Mouse (Mus musculus) C2C12 (cell line): ENCODE data around the gene Btnl10. TPM values are rescaled to one million over a fixed set of nuclear protein-coding genes. Genes with fewer than 3 reads are reported as not detected.

Source experiments
- H3K27me3 ChIP-seq: one replicate; pipeline ENCODE4 v1.6.1; 2011; ENCODE audit not compliant: control insufficient read depth, insufficient read depth, insufficient read length
- H3K36me3 ChIP-seq: one replicate; pipeline ENCODE4 v1.6.1; 2011; ENCODE audit not compliant: control insufficient read depth, insufficient read depth
- H3K4me3 ChIP-seq: one replicate; pipeline ENCODE4 v1.5.1; 2011; ENCODE audit warnings: mild to moderate bottlenecking, control low read depth; ENCODE audit not compliant: poor library complexity, insufficient read depth, severe bottlenecking
- H3K79me2 ChIP-seq: one replicate; pipeline ENCODE4 v1.6.1; 2011; ENCODE audit not compliant: control insufficient read depth, insufficient read depth
- H3K79me3 ChIP-seq: one replicate; pipeline ENCODE4 v1.6.1; 2011; ENCODE audit warnings: low read depth, control low read depth
- H3ac ChIP-seq: one replicate; pipeline ENCODE3; 2011; ENCODE audit warnings: low read depth; ENCODE audit not compliant: control insufficient read depth, insufficient read length
- CEBPB ChIP-seq: IDR thresholded peaks from one replicate; pipeline ENCODE4 v1.6.1; 2011; ENCODE audit warnings: low read depth, mild to moderate bottlenecking, control low read depth, moderate library complexity
- CTCF ChIP-seq: IDR thresholded peaks from one replicate; pipeline ENCODE4 v1.5.1; 2011; ENCODE audit not compliant: control insufficient read depth, insufficient read depth, insufficient read length
- FOSL1 ChIP-seq: IDR thresholded peaks from one replicate; pipeline ENCODE4 v1.8.0; 2011; ENCODE audit warnings: mild to moderate bottlenecking, low read length; ENCODE audit not compliant: poor library complexity, insufficient read depth, severe bottlenecking
- MAX ChIP-seq: IDR thresholded peaks from one replicate; pipeline ENCODE4 v1.6.1; 2011; ENCODE audit warnings: mild to moderate bottlenecking, control low read depth
- MYOD1 ChIP-seq: IDR thresholded peaks from one replicate; pipeline ENCODE4 v1.6.1; 2011; ENCODE audit warnings: low read depth; ENCODE audit not compliant: control insufficient read depth, insufficient read length
- MYOG ChIP-seq: IDR thresholded peaks from one replicate; pipeline ENCODE4 v1.6.1; 2011; ENCODE audit not compliant: control insufficient read depth, insufficient read length; ENCODE audit errors: extremely low read depth
- USF1 ChIP-seq: IDR thresholded peaks from one replicate; pipeline ENCODE4 v1.6.1; 2011; ENCODE audit warnings: low read depth, mild to moderate bottlenecking, control low read depth, moderate library complexity
- microRNA-seq: library from miRNA; unstranded; fragments of <30 nt; microRNA quantifications from one replicate; pipeline ENCODE4, GENCODE M21; 2019; ENCODE audit warnings: borderline microRNAs expressed
- polyA plus RNA-seq: library from polyadenylated mRNA; unstranded; fragments of >200 nt; fragmentation: generic; extraction: Trizol; gene quantifications from one replicate; pipeline ENCODE4 v1.2.1, GENCODE M21; 2012; ENCODE audit warnings: missing spikeins

Btnl10 gene
- polyA plus RNA-seq, 1 experiment, result not detected

DNA sequence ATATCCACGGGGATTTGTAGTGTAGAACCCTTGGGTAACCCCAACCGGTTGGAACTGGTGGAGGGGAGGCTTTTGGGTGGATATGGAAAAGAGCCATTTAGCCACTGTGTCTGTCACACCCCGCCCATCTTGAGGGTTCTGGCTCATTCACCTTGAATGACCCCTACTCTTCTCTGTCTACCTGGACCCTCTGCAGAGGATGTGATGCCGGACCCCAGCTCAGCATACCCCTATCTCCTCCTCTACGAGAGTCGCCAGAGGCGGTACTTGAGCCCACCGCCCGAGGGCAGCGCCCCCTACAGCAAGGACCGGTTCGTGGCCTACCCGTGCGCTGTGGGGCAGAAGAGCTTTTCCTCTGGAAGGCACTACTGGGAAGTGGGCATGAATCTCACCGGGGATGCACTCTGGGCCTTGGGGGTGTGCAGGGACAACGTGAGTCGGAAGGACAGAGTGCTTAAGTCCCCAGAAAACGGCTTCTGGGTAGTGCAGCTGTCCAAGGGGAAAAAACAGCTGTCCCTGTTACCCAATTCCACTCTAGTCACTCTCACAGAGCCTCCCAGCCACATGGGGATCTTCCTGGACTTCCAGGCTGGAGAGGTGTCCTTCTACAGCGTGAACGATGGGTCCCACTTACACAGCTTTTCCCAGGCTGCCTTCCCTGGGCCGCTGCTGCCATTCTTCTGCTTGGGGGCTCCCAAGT lies 53.3 kb downstream of the Btnl10 start:
- Histone ChIP-seq H3K4me3 (no peak overlapping the region), H3K79me3 (peaks cover 11% of the 10 kb centered on the region), H3K27me3 (no peaks in the 10 kb centered on the region), H3K36me3 (peaks cover 13% of the 10 kb centered on the region), H3K79me2 (peaks cover 27% of the 10 kb centered on the region), H3ac (no peak overlapping the region)
- TF ChIP-seq CTCF (no peak), MYOG (no peak), USF1 (no peak), MYOD1 (no peak), CEBPB (no peak), MAX (no peak), FOSL1 (no peak)

DNA sequence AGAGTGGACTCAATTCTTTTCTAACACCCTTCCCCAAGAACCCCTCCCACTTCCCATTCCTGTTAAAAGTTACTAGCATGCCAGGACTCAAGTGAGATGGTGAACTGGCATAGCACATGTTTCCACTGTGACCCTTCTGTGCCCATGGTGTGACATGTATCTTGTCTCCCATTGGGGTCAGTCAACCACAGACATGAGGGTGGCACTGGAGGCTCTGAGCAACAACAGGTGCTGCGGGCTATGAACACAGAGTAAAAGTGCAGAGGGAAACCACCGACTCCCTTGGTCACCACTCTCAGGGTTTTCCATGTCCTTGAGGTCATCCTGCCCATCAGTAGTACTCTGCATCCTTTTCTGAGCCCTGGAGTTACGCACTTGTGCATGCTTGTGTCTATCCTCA lies 54.1 kb downstream of the Btnl10 start:
- H3K79me3 ChIP-seq, result peaks cover 15% of the 10 kb centered on the region
- H3K79me2 ChIP-seq, result peaks cover 34% of the 10 kb centered on the region
- no peak overlapping the region for H3ac ChIP-seq
- H3K27me3 ChIP-seq, result no peaks in the 10 kb centered on the region
- peaks cover 13% of the 10 kb centered on the region for H3K36me3 ChIP-seq
- TF ChIP-seq USF1, result no peak
- no peak for TF ChIP-seq CTCF
- no peak for TF ChIP-seq MAX
- no peak for TF ChIP-seq CEBPB
- no peak for TF ChIP-seq MYOD1
- TF ChIP-seq FOSL1, result no peak
- TF ChIP-seq MYOG, result no peak
- no peak overlapping the region for H3K4me3 ChIP-seq

DNA sequence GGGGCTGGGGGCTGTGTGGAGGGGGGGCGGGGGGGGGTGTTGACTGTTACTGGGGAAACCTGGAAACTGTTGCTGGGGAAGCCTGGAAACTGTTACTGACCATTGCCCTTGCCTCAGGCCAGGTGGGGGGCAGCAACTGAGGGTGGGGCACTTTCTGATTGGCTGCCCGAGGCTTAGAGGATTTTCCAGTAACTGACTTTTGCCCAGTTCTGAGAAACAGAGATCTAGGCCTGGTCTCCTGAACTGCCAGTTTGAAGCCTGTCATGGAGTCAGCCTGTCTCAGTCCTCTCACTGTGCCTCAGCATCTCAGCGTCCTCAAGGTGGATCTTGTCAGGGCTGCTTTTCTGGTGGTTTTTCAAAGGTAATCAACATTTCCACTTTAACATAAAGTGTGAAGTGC lies 56.7 kb downstream of the Btnl10 start:
- no peaks in the 10 kb centered on the region for H3K27me3 ChIP-seq
- H3K79me2 ChIP-seq, result peaks cover 61% of the 10 kb centered on the region
- no peak overlapping the region for H3ac ChIP-seq
- TF ChIP-seq CTCF, result no peak
- no peak for TF ChIP-seq USF1
- no peak for TF ChIP-seq MYOG
- no peak for TF ChIP-seq MYOD1
- no peak for TF ChIP-seq CEBPB
- TF ChIP-seq FOSL1, result no peak
- no peak for TF ChIP-seq MAX
- H3K79me3 ChIP-seq, result peaks cover 30% of the 10 kb centered on the region
- no peak overlapping the region for H3K4me3 ChIP-seq
- H3K36me3 ChIP-seq, result peaks cover 5% of the 10 kb centered on the region

Small RNAs within 50 kb of the gene (microRNA-seq; reads per million reads assigned to microRNA genes)
- 0.24 reads per million for gene Gm44313

Other genes starting within 250 kb of the Btnl10 start
- gene Olfr320, start 236.8 kb upstream of the Btnl10 start, polyA plus RNA-seq, result not detected
- not detected for gene Olfr319, start 218.7 kb upstream of the Btnl10 start, polyA plus RNA-seq
- gene Olfr318, start 193.9 kb upstream of the Btnl10 start, polyA plus RNA-seq, result not detected
- not detected for gene Olfr317, start 178.7 kb upstream of the Btnl10 start, polyA plus RNA-seq
- gene Olfr316, start 165.2 kb upstream of the Btnl10 start, polyA plus RNA-seq, result not detected
- not detected for gene Olfr315, start 144.7 kb upstream of the Btnl10 start, polyA plus RNA-seq
- not detected for gene Olfr314, start 135.0 kb upstream of the Btnl10 start, polyA plus RNA-seq
- gene Fam183b, start 115.9 kb upstream of the Btnl10 start, polyA plus RNA-seq, result not detected
- gene Olfr313, start 102.9 kb upstream of the Btnl10 start, polyA plus RNA-seq, result not detected
- not detected for gene Olfr312, start 88.7 kb upstream of the Btnl10 start, polyA plus RNA-seq
- gene Olfr311, start 78.7 kb upstream of the Btnl10 start, polyA plus RNA-seq, result not detected
- gene Gm12258, start 70.8 kb upstream of the Btnl10 start, polyA plus RNA-seq, result 0.32 TPM
- gene 2810021J22Rik, start 50.7 kb upstream of the Btnl10 start, polyA plus RNA-seq, result 2.2 TPM
- gene Zfp39, start 13.7 kb upstream of the Btnl10 start, polyA plus RNA-seq, result 0.64 TPM
- 245 TPM for gene Rnf187, start 21.0 kb downstream of the Btnl10 start, polyA plus RNA-seq
- gene Hist3h2ba, start 31.0 kb downstream of the Btnl10 start, polyA plus RNA-seq, result 1.6 TPM
- gene Hist3h2a, start 36.8 kb downstream of the Btnl10 start, polyA plus RNA-seq, result 11.4 TPM
- 0.22 TPM for gene Trim17, start 36.8 kb downstream of the Btnl10 start, polyA plus RNA-seq
- gene Trim11, start 60.2 kb downstream of the Btnl10 start, polyA plus RNA-seq, result 15.1 TPM
- 0.02 TPM for gene Obscn, start 218.5 kb downstream of the Btnl10 start, polyA plus RNA-seq
- gene Iba57, start 245.8 kb downstream of the Btnl10 start, polyA plus RNA-seq, result 3.5 TPM